Mouse (Mus musculus) megakaryocyte, embryonic 14.5 days (primary cell): ENCODE results near the gene Kif11.

Experiments
- FLI1 ChIP-seq: IDR thresholded peaks from 2 replicates; pipeline ENCODE4 v1.6.1; 2012; ENCODE audit warnings: low read length, inconsistent platforms, mixed read lengths
- GATA1 ChIP-seq: IDR thresholded peaks from 3 replicates; pipeline ENCODE4 v1.6.1; 2012; ENCODE audit warnings: mixed read lengths, low read length, inconsistent platforms, borderline replicate concordance

DNA sequence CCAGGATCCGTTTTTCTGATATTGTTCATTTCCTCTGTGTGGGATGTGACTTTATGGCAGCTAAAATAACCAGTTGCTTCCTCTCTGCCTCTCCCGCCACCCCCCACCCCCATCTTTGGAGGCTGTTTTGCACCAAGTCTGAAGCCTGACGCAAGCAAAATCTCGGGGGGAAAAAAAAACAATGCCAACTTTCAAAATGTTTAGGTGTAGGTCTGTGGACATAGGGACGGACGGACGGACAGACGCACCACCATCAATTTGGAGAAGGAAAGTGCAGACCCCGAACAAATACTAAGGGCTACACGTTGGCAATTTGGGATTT is 59.6 kb downstream of the Kif11 start:
- TF ChIP-seq GATA1 (no peak), FLI1 (0 out of 2 replicates have a peak, but pooled peaks have one; percentile 79)
